Mouse (Mus musculus): Measurements from ENCODE around the gene Cryl1.

DNA sequence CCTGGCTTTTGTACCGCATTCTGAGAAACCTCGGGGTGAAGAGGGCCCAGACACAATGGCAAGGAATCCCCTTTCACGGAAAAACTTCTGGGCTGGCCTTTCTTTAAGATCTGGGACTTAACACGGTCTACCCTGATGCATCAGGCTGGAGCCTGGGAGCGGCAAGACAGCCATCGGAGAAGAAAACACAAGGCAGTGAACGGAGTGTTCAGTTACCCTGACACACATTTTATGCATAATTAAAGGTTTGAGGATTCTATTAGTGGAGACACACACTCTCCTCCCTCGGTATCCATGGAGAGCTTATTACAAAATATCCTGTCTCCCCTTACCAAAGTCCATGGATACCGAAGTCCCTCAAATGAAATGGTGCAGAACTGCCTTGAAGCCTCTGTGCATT lies 109.2 kb downstream of the Cryl1 start:
- no peak for TF ChIP-seq KAT2A (conservative IDR thresholded peaks at IDR 0.05; ENCODE audit: low read depth, low read length)
- TF ChIP-seq NRF1 (IDR thresholded peaks at IDR 0.05; ENCODE audit: insufficient read depth, low read depth, low read length, poor library complexity, severe bottlenecking) = no peak
- no peak for TF ChIP-seq CTCF (IDR thresholded peaks at IDR 0.05 in 2 of 3, conservative IDR thresholded peaks at IDR 0.05 in 1 of 3; ENCODE audit: control insufficient read depth in 1 of 3, insufficient read depth in 1 of 3, low read depth in 2 of 3, low read length in 3 of 3, poor library complexity in 1 of 3, severe bottlenecking in 1 of 3)
- no peak for TF ChIP-seq POLR2A (IDR thresholded peaks at IDR 0.05; ENCODE audit: control insufficient read depth in 1 of 2, insufficient read depth in 1 of 2, low read depth in 1 of 2, low read length in 2 of 2, poor library complexity in 1 of 2)
- TF ChIP-seq USF2 (IDR thresholded peaks at IDR 0.05; ENCODE audit: borderline replicate concordance in 1 of 2, insufficient read depth in 1 of 2, low read depth in 1 of 2, low read length in 2 of 2) = no peak
- TF ChIP-seq EP300 (IDR thresholded peaks at IDR 0.05; ENCODE audit: low read depth in 1 of 2, low read length in 2 of 2) = no peak
- no peak for TF ChIP-seq USF1 (IDR thresholded peaks at IDR 0.05; ENCODE audit: low read depth, low read length)
- no peak for TF ChIP-seq JUND (IDR thresholded peaks at IDR 0.05; ENCODE audit: low read depth, low read length)
- no peak for TF ChIP-seq NELFE (IDR thresholded peaks at IDR 0.05; ENCODE audit: low read depth, low read length)
- TF ChIP-seq ZMIZ1 (IDR thresholded peaks at IDR 0.05; ENCODE audit: low read depth, low read length) = no peak

Measured in MEL (cell line).